20 mouse cellular contexts compared by ENCODE assay signal in genomic region chr13:90300481-90300880, GRCm38 (mm10).
"Had no signal": no experiment of that assay in that cellular context is flagged by ENCODE, and none has a peak within 500 bp of the region (broad histone marks: within the 10 kb centered on the region; RNA-seq: fewer than 3 reads in every experiment).

No protein-coding gene starts in this region.

- H3K27ac ChIP-seq: limb, embryonic 12.5 days; limb, embryonic 15.5 days; liver, embryonic 14.5 days; lung, embryonic 15.5 days; midbrain, embryonic 10.5 days; midbrain, embryonic 13.5 days; stomach, embryonic 15.5 days had no signal

- H3K27me3 ChIP-seq: limb, embryonic 12.5 days; limb, embryonic 15.5 days; lung, embryonic 15.5 days; megakaryocyte, embryonic 14.5 days; midbrain, embryonic 13.5 days; stomach, embryonic 15.5 days had no signal

- DNase-seq: kidney, adult 18-20 months; kidney, adult 9 months; kidney, postnatal 14 days; kidney, postnatal 4 days; left cerebral cortex, postnatal 4 days; liver, postnatal 0 days; lung, postnatal 14 days; retina, postnatal 1 day; right cerebral cortex, postnatal 25 days; spleen, adult 18-20 months; thymus, postnatal 25 days had no signal

- H3K9me3 ChIP-seq: limb, embryonic 12.5 days; limb, embryonic 15.5 days; lung, embryonic 15.5 days; megakaryocyte, embryonic 14.5 days; midbrain, embryonic 10.5 days; midbrain, embryonic 13.5 days; stomach, embryonic 15.5 days had no signal

- H3K4me1 ChIP-seq: limb, embryonic 12.5 days; limb, embryonic 15.5 days; lung, embryonic 15.5 days; midbrain, embryonic 10.5 days; midbrain, embryonic 13.5 days; stomach, embryonic 15.5 days had no signal

- H3K36me3 ChIP-seq: limb, embryonic 12.5 days; limb, embryonic 15.5 days; lung, embryonic 15.5 days; midbrain, embryonic 10.5 days; midbrain, embryonic 13.5 days; stomach, embryonic 15.5 days had no signal

- H3K4me3 ChIP-seq: limb, embryonic 12.5 days; limb, embryonic 15.5 days; lung, embryonic 15.5 days; megakaryocyte, embryonic 14.5 days; midbrain, embryonic 10.5 days; midbrain, embryonic 13.5 days; myocyte; stomach, embryonic 15.5 days had no signal
